Mouse (Mus musculus) testis, adult 2 months (tissue): ENCODE measurements at regions not wholly inside any gene's neighbourhood (a gene's known extent, or its start where the extent isn't known, plus 50 kb on each side); places are given as distances from the start of the nearest gene placed in this dataset.

Source experiments
- H3K27ac ChIP-seq: fragments of 200-500 bp; 2 replicates; pipeline ENCODE4 v1.5.1; 2012; ENCODE audit warnings: low read depth, low read length; ENCODE audit not compliant: control insufficient read depth, insufficient read depth
- H3K27me3 ChIP-seq: fragments of 200-500 bp; 2 replicates; pipeline ENCODE4 v1.6.1; 2012; ENCODE audit warnings: mild to moderate bottlenecking, low read length, moderate library complexity; ENCODE audit not compliant: control insufficient read depth, insufficient read depth
- H3K36me3 ChIP-seq: fragments of 200-500 bp; 2 replicates; pipeline ENCODE4 v1.6.1; 2012; ENCODE audit warnings: mild to moderate bottlenecking, low read length; ENCODE audit not compliant: control insufficient read depth, insufficient read depth
- H3K4me1 ChIP-seq: fragments of 200-500 bp; 2 replicates; pipeline ENCODE4 v1.6.1; 2012; ENCODE audit warnings: low read length; ENCODE audit not compliant: control insufficient read depth, insufficient read depth
- H3K4me3 ChIP-seq: fragments of 200-500 bp; 2 replicates; pipeline ENCODE4 v1.5.1; 2012; ENCODE audit warnings: low read depth, mild to moderate bottlenecking, low read length, moderate library complexity, mixed read lengths; ENCODE audit not compliant: control insufficient read depth
- CTCF ChIP-seq: fragments of 200-500 bp; IDR thresholded peaks from 2 replicates; pipeline ENCODE4 v1.5.1; 2012; ENCODE audit warnings: low read depth, mild to moderate bottlenecking, inconsistent platforms, low read length, moderate library complexity; ENCODE audit not compliant: control insufficient read depth, insufficient read depth, insufficient replicate concordance
- POLR2A ChIP-seq: fragments of 200-500 bp; IDR thresholded peaks from 2 replicates; pipeline ENCODE4 v1.6.1; 2012; ENCODE audit warnings: low read depth, mild to moderate bottlenecking, inconsistent platforms, low read length, moderate library complexity; ENCODE audit not compliant: control insufficient read depth

DNA sequence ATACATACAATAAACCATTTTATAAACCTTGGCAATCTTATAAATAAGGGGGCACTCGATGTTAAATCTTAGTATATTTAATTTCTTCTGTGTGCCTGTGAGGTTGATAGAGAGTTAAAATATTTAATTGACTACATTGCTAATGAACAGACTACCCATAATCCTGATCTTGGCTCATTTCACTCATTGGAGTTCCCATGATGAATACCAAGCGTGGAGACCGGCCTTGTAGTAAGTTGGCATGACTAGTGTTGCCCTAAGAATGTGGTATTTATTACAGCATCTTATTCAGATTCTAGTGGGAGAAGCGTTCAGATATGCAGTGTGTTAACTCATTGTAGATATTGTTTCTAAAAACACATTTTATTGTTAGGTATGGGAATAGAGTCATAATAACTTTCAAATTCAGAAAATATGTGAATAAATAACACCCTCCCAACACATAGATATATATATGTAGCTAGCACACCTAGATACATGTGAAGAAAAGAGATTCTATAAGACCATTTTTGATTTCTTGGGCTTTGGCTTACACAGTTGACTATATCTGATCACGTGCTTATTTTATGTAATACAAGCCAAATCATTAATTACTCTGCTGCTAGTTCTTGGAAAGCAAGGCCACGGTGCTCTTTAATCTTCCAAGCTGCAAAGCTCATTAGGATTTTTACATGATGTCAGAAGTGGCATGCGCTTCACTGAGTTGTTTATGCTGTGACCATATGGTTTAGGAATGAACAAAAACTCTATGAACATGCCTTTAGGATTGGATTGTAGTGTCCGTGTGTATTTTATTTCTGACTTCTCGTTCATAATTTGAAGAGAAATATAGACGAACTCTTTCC, 232.0 kb downstream of the Mef2c start:
- no peaks in the 10 kb centered on the region for H3K36me3 ChIP-seq
- TF ChIP-seq CTCF = no peak
- no peak for TF ChIP-seq POLR2A
- no peak overlapping the region for H3K4me3 ChIP-seq
- no peak overlapping the region for H3K27ac ChIP-seq
- peaks cover 10% of the 10 kb centered on the region for H3K4me1 ChIP-seq
- 0 out of 2 replicates have a peak, but pooled peaks cover 2% of the 10 kb centered on the region for H3K27me3 ChIP-seq

DNA sequence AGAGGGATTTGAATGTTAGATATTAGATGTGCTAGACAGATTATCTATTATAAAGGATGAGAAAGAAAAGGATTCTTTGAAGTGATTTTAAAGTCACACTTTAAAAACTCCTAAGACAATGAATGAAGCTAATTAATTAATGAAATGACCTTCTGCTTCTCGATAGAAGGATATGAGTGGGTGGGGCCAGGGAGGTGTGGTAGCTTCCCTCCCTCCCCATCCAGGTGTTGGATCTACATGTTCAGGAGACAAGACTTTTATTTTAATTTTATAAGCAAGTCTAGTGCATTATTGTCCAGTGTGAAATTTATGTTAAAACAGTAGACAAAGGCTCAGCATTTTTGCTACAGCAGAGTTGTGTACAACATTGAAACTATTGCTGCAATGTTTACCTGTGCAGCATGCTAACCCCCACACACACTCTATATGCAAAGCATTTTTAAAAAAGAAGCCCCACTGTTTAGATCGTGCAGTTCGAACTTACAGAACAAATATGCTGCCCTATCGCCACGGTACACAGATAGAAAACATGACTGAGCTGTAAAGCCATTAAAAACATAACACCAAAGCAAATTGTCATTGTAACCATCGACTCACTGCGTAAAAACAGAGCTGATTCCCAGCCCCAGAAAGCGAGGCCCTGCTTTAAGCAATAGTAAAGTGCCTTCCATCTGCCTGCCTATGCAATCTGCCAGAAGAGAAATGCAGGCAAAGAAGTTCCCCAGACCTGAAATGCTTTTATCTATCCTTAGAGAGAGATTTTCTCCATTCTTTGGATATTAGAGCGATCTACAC, 233.4 kb downstream of the Mef2c start:
- Histone ChIP-seq H3K4me3 (no peak overlapping the region), H3K27ac (no peak overlapping the region), H3K27me3 (0 out of 2 replicates have a peak, but pooled peaks cover 2% of the 10 kb centered on the region), H3K36me3 (no peaks in the 10 kb centered on the region), H3K4me1 (peaks cover 6% of the 10 kb centered on the region)
- no peak for TF ChIP-seq POLR2A
- no peak for TF ChIP-seq CTCF

DNA sequence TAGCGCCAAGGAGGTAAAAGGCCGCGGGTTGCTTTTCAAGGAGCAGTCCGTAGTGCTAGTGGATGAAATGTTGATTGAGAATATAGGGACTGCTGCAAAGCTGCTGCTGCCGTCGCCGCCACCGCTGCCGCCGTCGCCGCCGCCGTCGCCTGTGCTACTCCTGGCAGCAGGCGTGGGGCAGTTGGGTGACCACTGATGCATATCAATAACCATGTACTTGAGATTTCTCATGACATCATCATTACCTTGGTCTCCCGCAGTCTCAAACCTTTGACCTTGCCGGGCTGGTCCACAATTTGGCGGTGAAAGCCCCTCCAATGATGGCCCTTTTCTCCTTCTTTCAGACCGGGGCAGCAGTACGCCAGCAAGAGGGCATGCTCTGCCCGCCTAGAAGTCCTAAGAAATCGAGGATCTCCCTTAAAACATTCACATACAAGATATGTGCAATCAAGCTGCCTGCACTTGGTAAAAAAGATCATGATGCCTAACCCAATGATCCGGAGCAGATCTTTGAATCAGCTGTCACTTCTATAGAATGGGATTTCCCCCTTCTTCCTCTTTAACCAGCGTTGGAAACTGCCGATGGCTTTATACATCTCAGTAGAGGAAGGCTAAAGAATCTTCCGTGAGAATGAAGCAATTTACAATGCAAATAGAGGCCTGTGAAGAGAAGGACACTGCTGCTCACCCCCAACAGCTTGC, 234.1 kb downstream of the Mef2c start:
- H3K27me3 ChIP-seq = 0 out of 2 replicates have a peak, but pooled peaks cover 2% of the 10 kb centered on the region
- H3K4me1 ChIP-seq = peaks cover 2% of the 10 kb centered on the region
- H3K4me3 ChIP-seq = no peak overlapping the region
- no peaks in the 10 kb centered on the region for H3K36me3 ChIP-seq
- no peak for TF ChIP-seq POLR2A
- no peak for TF ChIP-seq CTCF
- no peak overlapping the region for H3K27ac ChIP-seq

DNA sequence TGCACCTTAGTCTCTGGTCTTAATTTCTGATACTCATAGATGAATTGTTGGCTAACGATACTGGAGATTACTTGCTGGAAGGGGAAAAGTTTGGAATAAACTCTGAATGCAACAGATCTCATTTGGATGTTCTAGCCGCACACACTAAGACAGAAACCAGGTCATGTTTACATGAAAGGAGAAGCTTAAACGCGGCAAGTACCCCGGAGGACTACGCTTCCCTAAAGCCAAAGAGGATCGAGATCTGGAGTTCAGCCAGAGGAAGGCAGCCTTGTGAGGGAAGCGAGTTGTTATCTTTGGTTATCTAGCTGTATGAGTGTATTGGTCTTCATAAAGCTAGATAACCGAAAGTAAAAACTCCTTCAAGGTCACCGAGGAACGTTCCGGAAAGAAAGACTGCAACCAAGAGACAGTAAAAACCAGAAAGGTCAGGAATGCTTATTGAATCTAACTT, 234.7 kb downstream of the Mef2c start:
- Histone ChIP-seq H3K4me3 (no peak overlapping the region), H3K36me3 (no peaks in the 10 kb centered on the region), H3K4me1 (peaks cover under 1% of the 10 kb centered on the region), H3K27ac (no peak overlapping the region), H3K27me3 (0 out of 2 replicates have a peak, but pooled peaks cover 2% of the 10 kb centered on the region)
- TF ChIP-seq CTCF (no peak), POLR2A (no peak)

DNA sequence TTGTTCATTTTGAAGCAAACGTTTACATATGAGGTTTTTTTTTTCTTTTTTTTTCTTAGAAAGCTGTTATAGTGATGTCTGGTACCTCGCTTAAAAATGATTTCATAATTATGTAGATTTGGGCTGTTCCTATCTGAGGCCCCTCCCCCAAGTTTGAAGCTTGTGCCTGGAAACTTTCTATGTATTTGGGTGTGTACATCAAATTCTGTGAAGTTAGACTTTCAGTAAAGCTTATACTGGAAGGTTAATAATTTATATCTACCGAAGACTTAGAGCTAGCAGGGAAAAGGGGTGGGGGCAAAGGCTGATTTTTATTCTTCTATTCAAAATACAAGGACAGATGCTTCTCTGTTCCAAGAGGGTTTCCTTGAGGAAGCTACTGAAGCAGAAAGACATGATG, 235.3 kb downstream of the Mef2c start:
- Histone ChIP-seq H3K27me3 (0 out of 2 replicates have a peak, but pooled peaks cover 2% of the 10 kb centered on the region), H3K36me3 (no peaks in the 10 kb centered on the region)

DNA sequence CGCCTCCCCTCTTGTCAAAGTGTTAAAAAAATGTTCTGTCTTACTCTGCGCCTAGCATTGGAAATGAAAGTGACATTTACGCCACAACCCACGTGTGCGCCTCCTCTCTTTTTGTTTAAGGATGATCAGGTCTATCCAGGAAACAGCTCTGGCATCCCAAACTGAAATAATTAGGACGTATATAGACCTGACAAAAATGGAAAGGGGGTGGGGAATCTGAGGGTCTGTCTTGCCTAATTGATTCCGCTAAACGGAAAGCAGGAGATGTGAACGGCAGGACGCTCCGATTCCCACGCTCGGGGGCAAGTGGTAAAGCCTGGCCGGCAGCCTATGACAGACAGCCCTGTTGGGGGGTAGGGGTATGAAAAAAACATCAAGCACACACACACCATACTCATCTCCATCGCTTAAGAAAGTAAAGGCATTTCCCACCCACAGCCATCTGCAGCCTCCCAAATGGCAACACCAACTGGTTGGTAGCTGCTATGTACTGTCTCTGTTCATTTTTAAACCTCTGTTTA, 235.8 kb downstream of the Mef2c start:
- Histone ChIP-seq H3K27me3 (0 out of 2 replicates have a peak, but pooled peaks cover 2% of the 10 kb centered on the region), H3K4me3 (no peak overlapping the region), H3K4me1 (no peaks in the 10 kb centered on the region; the same call in none of the 2 replicates), H3K36me3 (no peaks in the 10 kb centered on the region), H3K27ac (no peak overlapping the region)
- TF ChIP-seq POLR2A (no peak), CTCF (no peak)

More for the DNA sequence above, 235.3 kb downstream of the Mef2c start:
- no peak for TF ChIP-seq CTCF
- TF ChIP-seq POLR2A = no peak
- no peak overlapping the region for H3K27ac ChIP-seq
- no peak overlapping the region for H3K4me3 ChIP-seq
- H3K4me1 ChIP-seq = no peaks in the 10 kb centered on the region; the same call in 1 of the 2 replicates

DNA sequence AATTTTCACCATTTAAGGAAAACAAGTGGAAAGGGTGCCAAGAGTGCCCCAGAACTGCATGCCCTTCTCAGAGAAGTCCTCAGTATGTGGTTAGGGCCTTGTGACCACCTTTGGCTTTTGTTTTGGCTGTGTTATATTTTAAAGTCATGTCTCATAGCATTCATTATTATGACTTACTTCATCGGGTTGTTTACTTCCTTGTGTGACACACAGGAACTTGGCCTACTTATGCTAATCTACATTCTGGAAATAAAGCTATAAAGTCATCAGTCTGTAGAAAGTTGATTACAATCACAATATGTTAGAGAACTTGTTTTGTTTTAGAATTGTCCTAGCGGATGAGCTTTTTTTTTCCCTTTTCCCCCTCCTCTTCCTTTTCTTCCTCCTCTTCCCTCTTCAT, 236.3 kb downstream of the Mef2c start:
- peaks cover 2% of the 10 kb centered on the region for H3K4me1 ChIP-seq
- TF ChIP-seq POLR2A = no peak
- no peak for TF ChIP-seq CTCF
- no peak overlapping the region for H3K27ac ChIP-seq
- H3K4me3 ChIP-seq = no peak overlapping the region
- H3K27me3 ChIP-seq = 0 out of 2 replicates have a peak, but pooled peaks cover 2% of the 10 kb centered on the region
- no peaks in the 10 kb centered on the region for H3K36me3 ChIP-seq
